Mouse (Mus musculus) left cerebral cortex, adult 9 months (tissue): ENCODE data around the gene Atxn2.

Experiments used
- DNase-seq, 2 experiments: peaks; one replicate each; pipeline ENCODE4 v3.0.0; 2022; ENCODE audit warnings: low spot score in 2 of 2

Atxn2 gene

DNA sequence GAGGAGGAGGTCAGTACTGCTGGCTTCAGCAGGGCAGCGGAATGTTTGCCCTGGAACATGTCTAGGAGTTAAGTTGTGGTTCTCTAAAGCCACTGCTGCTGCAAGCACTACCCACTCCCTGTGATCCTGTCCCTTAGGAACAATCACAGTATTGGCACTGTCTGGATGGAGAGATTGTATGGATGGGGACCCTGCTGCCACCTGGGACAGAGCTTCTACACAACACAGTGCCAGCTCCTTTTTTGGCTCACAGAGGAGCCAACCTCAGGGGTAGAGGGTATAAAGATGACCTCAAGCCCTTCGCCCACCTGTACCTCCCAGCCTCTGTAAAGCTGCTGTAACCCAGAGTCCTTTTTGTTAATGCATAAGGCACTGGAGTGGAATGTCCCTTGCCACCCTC, 105.5 kb downstream of the Atxn2 start:
- no peak for DNase-seq

DNA sequence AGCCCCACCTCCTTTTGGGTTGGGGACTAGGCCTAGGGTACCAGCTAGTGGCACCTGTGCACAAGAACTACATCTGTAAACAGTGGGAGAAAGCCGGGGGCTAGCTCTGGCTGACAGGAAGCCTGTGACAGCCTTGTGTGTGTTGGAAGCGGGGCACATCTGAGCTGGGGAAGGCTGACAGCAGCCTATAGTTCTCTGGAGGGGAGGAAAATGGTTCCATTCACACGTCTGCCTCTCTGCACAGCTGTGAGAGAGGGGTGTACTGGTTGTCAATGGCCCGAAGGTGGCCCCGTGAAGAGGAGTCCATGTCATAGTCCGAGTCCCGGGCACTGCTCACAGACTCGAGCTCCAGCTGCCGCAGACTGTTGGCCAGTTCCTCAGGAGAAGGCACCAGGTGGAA, 106.4 kb downstream of the Atxn2 start:
- DNase-seq = no peak

DNA sequence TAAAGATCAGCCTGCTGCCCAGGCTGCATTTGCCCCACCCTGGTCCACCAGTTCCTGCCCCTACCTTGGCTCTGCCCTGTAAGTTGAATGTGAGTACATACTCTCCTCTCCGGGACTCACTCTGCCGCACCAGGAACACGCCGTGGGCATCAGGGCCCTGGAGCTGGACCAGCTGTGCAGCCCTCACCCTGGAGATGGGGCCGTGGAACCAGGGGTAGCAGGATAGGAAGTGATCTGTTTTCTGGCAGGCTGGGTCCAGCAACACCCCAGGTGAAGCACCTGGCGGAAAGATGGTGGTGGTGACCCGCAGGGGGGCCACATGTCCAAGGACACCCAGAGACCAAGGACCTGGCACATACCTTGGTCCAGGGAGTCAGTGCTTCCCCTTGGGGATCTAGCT, 107.3 kb downstream of the Atxn2 start:
- no peak for DNase-seq

DNA sequence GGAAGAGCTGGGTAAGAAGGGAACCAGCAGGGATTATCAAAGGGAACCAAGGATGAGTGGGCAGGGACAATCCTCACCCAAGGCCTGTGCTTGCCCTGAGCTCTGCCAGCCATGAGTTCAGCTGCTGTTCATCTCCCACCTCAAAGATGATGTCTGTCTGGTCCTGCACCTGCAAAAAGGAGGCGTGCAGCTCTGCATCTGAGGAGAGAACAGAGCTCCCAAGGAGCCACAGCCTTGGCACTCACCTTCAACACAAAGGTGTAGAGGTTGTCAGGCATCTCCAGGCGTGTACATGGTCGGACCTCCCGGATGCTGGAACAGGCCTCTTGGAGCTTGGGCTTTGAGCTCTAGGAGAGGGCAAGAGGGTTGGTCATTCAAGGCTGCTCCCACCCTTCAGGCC, 107.7 kb downstream of the Atxn2 start:
- no peak for DNase-seq

DNA sequence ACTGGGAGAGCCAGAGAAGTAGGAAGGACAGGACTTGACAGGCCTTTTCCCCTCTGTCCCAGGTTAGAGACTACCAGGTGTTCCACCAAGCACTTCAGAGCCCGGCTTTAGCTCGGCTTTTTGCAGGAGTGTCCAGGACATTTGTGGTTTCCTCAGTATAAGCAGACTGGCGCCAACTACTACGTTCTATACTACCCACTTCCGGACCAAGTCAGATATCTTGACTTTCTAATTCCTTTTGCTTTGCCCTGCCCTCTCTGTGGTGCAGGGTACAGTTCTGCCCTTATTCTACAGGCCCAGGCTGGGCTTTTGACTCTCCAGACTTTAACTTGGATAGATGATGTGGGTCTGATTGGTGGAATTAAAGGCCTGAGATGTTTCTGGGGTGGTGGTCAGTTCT, 108.4 kb downstream of the Atxn2 start:
- no peak for DNase-seq

DNA sequence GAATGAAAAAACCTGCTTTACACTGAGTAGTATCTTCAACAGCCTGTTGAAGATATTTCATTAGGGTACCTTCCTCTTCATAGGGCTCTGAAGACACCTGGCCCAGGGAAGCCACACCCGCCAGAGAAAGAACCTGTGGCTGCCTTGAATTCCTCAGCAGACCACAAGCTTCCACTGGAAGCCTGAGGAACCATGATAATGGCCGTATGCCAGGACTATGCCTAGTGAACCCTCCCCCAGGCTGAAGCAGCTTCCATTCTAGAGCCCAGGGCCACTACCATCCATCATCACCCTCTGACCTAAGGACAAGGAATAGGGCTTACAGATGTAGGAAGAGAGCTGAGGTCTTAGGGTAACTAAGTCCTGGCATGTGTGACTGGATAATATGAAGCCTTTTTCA, 109.0 kb downstream of the Atxn2 start:
- DNase-seq = no peak

DNA sequence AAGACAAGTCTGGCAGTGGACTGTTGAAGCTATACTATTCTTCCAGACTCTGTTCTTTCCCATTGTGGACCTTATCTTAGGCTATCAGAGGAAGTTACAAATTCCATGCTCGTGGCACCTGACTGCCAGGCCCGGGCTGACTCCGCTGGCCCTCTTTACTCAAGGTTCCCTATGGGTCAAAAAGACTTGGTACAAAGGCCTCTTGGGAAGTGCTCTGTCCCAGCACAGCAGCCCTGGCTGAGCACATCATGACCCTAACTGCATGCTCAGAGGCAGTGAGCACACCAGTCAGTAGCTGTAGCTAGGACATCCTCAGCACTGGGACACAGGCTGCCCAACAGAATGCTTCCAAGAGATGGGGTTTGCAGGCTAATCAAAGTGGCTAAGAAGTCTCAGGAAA, 109.5 kb downstream of the Atxn2 start:
- DNase-seq = no peak

DNA sequence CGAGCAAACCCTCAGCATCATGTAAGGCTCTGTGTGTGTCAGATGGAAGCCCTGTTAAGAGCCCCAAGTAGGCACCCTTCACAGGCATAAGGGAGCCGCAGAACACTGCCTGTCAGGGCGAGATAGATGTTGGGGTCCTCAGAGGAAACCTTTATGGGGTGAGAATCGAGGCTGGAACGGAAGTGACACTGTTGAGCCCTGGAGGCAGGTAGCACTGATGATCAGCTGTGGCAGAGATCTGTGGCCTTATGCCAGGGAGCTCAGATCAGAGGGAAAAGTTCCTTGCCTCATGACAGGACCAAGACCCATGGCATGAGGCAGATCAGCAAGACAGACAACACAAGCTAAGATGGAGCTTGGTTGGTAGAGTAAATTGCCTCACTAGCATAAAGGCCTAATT, 110.0 kb downstream of the Atxn2 start:
- no peak for DNase-seq

DNA sequence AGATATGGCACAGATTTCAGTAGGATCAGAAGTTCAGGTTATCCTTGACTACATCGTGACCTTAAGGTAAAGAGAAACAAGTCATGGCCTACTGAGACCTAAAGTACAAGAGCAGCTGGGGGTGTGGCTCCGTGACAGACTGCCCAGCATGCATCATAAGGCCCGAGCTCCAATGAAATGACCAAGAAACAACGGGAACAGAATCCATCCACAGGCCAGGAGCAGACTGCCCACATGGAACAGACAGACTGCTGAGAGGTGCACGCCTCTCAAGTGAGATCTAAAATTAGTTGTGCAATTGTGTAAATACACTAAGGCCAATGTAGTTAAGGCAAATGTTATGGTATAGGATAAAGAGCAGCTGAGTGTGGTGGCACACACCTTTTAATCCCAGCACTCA, 110.4 kb downstream of the Atxn2 start:
- no peak for DNase-seq

DNA sequence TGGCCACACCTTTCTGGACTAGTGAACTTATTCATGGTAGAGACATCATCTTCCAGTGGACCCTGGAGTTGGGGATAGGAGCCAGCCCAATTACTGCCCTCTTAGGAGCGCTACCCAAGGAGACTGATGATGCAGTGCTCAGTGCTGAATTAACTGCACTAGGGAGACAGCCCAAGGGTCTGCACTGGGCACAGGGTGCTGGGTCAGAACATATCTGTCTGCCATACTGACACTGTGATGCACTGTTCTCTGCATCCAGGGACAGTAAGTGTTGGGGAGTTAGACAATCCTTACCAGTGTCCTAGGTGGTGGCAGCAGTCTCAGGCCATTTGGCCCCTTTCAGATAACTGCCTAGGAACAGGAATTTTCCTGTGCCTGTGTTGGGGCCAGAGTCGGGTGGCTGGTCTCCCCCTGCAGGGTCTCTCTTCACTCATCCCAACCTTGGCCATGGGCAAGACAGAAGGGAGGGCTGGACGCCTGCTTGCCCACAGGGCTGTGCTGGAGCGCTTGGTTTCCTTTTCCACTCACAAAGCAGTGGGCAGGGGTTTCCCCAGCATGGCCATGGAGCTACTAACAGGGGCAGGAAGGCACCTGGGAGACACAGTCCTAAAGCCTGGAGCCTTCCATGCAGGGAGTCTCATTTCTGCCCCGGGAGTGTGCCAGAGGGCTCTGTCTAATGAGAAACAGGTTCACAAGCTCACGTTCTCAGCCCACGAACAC, 111.8 kb downstream of the Atxn2 start:
- no peak for DNase-seq

DNA sequence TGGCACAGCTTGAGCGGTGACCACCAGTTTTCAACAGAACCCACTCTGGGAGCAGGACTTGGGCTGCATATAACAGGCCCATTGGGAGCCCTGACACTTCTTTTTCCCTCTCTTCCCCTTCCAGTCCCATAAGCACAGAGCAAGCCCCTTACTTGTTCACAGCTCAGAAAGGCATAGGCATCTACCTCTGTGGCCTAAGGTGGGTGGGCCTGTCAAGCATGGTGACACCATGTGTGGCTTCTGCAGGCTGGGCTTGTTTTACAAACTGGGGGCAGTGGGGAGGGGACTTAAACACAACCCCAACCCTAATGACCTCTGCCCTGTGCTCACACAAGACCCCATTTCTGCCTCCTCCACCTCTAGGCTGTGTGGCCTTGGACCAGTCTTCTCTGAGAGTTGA, 112.5 kb downstream of the Atxn2 start:
- DNase-seq = no peak

DNA sequence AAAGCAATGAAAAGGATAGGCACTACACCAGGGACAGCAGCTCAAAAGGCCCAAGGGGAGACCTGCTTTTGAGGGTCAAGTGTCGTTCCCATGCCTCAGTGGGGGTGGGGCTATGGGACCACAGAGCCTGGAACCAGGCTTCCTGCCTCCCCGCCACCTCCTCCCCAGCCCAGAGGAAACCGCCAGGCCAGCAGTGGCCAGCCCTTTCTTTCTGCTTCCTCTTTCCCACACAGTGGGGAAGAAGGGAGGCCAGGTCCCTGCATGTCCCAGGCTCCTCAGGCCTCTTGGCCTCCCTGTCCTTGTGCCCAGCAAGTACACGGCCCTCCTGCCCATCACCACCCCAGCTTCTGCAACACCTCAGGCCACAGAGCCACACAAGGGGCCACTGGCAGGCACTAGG, 113.0 kb downstream of the Atxn2 start:
- no peak for DNase-seq

DNA sequence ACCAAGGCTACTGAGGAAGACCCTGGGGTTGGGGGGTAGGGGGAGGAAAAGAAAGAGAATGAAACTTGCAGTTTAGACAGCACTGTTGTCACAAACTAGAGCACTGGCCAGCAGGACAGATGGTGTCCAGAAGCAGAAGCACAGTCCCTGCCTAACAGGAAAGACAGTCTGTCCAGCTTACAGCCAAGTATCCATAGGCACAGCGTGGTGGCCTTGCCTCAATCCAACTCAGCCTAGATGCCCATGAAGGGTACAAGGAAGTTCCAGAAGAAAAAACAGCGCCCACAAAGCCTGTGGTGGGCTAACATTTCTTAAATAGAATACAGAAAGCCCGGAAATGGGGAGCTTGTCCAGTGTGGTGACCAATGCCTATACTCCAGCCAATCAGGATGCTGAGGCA, 114.5 kb downstream of the Atxn2 start:
- DNase-seq = no peak

DNA sequence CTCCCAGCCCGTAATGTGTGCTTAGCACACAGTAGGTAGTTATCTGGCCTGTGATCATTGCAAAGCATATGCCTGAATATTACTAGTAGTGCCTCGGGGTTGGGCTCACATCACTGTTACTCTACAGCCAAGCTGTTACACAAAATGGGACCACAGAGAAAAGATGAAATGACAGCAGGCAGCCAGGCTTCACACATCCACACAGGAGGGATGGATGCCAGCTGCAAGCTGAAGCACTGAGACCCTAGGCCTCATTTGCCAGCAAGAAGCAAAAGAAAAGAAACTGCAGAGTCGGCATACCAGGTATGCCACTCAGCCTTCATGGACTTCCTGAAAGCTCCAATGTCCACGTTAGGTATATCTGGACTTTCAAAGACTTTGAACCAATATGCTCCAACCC, 116.7 kb downstream of the Atxn2 start:
- no peak for DNase-seq

DNA sequence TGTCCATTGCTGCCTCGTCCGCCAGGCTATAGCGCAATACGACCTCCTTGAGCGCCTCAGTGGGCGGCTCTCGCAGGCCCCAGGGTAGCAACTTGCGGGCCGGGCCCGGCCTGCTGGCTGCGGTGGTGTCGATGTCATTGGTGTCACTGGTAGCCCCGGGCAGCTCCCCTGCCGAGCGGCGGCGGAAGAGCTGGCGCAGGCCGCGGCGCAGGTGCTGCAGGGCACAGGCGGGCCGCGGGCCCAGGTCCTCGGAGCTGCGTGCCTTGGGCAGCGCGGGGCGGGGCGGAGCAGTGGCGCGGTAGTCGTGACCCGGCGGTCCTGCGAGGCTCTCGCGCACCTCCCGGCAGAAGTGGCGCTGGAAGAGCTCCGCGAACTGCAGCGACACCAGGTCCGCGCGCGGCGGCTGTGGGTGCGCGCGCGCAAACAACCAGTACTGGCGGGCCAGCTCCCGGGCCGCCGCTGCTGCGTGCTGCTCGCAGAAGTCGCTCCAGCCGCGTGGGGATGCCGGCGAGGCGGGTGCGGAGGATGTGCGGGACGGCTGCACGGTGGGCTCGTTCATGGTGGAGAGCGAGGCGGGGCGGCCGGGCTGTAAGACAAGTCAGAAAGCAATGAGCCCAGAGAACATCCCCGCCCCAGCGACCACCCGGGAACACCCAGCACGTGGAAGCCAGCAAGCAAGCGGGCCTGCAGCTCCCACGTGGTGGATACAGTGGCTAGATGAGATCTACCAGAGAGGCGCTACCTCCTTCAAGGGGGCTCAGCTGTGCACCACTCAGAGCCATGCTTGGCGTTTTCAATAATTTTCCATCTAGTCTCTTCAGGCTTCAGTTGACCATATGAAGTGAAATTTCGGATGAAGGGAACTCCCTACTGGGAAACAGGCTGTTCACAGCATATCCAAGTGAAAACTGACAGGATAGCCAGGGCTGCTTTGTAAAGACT, 117.6 kb downstream of the Atxn2 start:
- DNase-seq = no peak

DNA sequence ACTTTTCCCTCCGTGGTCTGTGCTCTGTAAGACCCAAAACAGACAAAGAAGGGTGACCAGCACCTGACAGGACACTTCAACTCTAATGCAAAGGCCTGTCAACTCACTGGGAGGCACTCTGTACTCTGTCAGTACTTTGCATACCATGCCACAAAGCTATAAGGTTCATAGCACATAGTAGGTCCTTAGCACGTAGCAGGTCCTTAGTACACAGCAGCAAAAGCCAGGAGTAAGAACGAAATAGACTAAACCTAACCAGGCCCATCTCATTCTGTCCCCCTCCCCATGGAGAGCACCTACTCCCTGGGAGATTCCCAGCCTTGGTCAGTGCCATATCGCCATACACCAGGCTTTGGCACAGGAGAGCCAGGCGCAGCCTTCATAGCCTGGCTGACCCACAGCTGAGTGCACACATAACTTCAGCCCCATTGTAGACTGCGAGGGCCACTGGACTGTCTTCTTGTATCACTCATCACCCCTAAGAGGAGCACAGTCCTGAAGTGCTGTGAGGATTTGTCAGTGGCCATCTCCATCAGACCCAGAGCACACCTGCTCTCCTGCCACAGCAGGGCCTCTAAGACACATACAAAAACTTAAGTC, 120.0 kb downstream of the Atxn2 start:
- DNase-seq = no peak

DNA sequence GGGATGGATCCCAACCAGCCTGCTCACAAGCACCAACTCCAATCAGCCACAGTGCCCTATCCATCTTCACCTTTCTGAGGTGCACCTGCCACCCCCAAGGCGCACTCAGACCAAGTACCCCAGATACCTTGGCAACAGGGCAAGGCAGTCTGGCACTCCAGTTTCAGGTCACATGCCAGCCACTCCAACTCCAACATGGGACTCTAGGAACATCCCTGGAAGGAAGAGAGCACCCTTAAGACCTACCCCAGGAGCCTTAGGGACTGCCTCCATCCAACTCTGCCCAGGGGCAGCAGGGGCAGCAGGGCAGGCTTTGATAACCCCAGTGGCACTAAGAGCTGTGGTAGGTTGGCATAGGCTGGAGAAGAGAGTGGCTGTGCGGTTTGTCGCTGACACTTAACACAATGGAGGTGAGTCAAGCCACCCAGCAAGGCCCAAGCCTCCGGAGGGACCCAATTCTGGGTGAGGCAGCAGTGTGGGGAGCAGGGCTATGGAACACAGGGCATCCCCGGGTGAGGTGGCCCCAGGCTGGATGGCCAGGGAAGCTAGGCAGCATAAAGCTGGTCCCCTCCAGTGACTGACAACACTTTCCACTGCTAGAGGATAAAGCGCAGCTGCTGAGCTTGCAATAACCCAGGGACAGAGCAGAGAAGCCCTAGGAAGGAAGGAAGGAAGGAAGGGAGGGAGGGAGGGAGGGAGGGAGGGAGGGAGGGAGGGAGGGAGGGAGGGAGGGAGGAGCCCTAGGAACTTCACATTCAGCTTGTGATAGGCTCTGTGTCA, 121.4 kb downstream of the Atxn2 start:
- DNase-seq = no peak

DNA sequence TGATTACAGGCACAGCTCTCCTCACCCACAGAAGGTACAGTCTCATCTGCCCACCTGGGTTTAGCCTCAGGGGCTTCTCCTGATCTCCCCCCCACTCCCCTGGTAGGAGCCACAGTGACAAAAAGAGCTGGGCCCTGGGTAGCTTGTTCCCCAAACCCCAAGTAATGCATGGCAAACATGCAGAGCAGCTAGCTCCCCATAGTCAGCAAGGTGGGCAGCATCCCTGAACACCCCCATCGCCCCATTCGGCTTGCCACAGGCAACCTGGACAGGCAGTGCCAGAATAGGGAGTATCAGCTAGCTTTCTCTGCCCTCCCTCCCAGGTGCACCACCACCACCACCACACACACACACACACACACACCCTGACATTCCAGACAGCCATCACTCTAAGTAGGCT, 122.0 kb downstream of the Atxn2 start:
- DNase-seq = no peak

DNA sequence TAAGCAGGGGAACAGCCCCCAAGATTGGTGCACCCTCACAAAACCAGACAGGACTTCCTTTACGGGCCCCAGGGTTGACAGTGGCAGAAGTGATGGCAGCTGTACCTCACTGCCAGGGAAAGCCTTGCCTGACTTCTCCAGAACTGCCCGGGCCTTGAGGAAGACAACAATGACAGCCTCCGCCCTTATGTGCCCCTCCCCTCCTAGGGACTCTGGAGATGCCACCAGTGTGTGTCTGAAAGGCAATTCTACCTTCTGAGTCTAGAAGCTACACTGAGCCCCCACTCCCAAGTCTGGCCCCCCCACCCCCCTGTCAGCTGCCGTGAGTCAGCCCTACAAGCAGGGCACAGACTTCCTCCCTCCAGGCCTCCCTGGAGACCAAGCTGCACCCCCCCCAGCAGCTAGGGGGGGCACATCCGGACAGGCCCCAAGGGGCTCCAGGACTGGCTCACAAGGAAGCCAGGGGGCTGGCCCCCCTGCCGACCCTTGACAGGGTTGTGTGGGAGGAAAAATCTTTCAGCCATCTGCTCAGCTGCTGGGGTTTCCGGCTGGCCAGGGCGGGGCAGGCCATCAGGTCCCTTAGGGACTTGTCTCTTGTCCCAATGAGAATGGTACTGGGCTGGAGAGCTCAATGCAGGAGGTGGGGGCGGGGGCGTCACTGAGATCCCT, 122.6 kb downstream of the Atxn2 start:
- DNase-seq = no peak

DNA sequence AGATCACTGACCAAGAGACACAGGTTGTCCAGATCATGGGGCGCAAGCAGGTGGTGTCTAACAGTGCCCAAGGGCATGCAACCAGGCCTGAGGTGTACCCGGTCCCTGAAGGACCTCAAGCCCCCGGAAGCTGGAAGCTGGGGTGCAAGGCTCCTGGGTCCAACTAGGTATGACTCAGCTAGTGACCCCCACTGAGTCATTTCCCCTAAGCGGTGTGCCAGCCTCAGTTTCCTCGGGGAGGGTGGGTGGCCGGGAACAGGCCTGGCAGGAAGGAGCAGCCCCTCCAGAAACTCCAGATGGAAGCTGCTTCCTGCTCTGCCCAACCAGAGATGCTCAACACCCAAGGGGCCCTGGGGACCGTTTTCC, 123.1 kb downstream of the Atxn2 start:
- DNase-seq = no peak

DNA sequence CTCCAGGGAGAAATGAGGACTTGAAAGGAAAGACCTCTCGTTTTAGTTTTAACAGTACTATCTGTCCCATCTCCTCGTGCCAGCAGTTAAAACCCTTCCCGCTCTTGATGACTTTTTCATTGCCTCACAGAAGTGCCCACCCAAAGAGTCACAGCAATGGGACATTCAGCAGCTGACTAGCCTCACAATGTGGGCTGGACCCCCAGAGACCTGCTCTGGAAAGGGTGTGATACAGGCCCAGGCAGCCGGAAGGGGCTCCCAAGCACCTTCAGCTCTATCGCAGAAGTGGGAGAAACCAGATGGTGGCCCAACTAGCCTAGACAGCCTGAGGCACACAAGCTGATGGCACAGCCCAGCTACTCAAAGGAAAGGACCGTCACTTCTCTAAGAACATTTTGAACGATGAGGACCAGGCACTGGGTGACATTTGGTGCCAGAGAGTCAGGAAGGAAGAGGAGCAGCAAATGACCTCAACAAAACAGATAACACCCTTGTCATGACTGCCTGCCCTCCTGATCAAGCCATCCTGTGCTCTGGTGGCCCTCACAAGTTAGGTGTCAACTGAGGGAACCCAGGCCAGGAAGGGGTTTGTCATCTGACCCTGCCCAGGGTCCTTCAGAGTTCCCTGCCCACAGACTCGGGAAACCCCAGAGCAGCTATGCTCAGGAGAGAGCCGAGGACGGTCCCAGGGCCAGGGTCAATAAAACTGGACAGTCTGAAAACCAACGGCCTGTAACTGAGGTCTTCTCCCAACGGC, 124.0 kb downstream of the Atxn2 start:
- DNase-seq = no peak
